Mouse (Mus musculus) cerebellum, postnatal 10 days (tissue): ENCODE measurements around the gene Psenen.

Source experiments
- DNase-seq, 2 experiments: peaks; one replicate each; pipeline ENCODE4 v3.0.0; 2021; ENCODE audit warnings: mixed read lengths in 2 of 2

Psenen gene

DNA sequence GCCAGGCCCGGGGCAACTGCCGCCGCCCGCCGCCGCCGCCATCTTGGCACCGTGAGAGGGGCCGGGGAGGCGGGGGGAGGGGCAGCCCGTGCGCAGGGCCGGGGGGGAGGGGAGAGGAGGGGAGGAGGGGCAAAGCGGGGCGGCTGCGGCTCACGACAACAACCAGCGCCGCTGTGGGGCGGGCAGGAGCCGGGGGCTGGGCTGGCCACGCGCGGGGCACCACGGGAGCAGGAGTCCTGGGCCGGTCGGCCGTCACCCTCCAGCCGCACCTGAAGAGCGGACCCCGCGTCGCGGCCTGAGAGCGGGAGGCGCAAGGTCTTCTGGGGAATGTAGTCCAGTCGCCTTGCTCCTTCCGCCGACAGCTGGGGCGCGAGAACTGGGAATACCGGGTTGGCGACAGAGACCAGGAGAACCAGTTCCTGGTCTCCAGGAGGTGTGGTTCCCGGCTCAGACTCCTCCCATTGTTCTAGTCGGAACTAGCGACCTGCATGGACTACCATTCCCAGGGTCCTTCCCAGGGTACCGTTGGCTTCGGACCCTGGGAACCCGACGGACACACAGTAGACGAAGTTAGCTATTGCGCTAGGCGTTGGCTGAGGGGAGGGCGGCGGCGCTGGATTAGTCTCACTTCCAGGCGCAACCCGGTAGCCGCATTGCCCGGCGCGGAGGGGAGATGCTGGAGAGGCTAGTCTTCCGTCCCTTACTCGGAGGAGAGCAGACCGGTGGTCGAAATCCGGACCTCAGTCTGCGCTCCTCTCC lies 25.4 kb upstream of the Psenen start, which contains the start of gene Kmt2b:
Kmt2b (minus strand) TSS at position 51 of the 759 bp plus-strand sequence.
- DNase-seq = peak; percentile 95 to 98

GRCm38 (mm10) chr7:30587842-30588667 lies 24.6 kb upstream of the Psenen start:
- DNase-seq = peak in 1 of 2 experiments; percentile 75

DNA sequence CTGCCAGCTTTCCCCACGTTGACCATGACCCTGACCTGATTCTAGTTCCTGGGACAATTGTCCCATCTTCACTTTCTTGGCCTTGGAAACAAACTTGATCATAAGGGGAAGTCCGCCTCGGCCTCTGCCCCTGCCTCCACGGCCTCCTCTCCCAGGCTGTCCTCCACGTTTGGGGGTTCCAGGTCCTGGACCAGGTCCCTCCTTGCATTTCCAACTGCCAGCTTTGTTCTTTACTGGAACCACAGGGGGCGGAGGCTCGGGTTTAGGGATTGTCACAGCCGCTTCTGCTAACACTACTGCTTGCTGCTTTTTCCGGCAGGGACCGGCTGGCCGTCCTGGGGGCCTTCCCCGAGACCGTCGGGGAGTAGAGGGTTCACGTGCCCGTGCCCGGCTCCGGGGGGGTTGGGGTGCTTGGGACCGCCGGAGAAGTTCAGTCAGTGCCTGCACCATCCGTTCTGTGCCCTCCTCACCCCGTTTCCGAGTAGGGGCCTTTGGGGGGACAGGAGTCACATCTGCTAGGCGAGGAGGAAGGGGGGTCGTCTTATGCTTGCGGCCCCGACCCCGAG lies 23.1 kb upstream of the Psenen start:
- DNase-seq = peak; percentile 39 to 42

GRCm38 (mm10) chr7:30585170-30585569 lies 21.7 kb upstream of the Psenen start:
- DNase-seq = no peak

GRCm38 (mm10) chr7:30584339-30584738 lies 20.9 kb upstream of the Psenen start:
- DNase-seq = no peak

DNA sequence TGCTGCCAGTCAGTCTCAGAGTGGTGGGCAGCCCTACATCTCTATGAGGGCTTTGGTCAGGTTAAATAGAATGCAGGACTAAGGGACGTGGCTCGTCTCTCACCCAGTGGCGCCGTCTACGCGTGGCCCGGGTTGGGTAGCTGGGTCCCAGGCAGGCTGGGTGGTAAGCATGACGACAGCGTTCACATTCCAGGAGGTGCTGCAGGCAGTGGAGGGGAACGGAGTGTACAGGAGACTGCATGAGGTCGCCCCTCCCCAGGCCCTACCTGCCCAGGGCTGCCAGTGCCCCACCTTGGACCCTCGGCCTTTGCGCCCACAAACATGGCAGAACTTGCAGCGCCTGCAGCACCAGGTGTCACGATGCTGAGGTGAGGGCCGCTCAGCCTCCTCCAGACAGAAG lies 18.1 kb upstream of the Psenen start:
- DNase-seq = no peak

GRCm38 (mm10) chr7:30579950-30580349 lies 16.5 kb upstream of the Psenen start:
- no peak for DNase-seq

GRCm38 (mm10) chr7:30572969-30573368 lies 9.5 kb upstream of the Psenen start:
- DNase-seq = peak; percentile 86 to 87

- no peak for DNase-seq
These were observed 9.0 kb upstream of the Psenen start for GRCm38 (mm10) chr7:30572389-30572788.

DNA sequence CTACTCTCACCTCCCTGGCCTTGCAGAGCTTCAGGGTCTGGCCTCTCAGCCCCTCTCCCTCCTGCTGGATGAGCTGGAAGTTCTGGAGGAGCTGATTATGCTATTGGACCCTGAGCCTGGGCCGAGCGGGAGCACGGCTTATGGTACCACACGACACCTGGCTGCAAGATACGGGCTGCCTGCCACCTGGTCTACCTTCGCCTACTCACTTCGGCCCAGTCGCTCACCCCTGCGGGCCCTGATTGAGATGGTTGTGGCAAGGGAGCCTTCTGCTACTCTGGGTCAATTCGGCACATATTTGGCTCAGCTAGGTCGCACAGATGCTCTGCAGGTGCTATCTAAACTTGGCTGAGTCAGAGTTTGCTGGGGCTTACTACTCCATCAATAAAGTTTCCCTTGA lies 4.1 kb upstream of the Psenen start:
- DNase-seq = no peak

GRCm38 (mm10) chr7:30566033-30566432 lies 2.6 kb upstream of the Psenen start:
- DNase-seq = peak in 1 of 2 experiments; percentile 8

- DNase-seq = no peak
These were observed 1.6 kb upstream of the Psenen start, which contains the start of gene Igflr1 for GRCm38 (mm10) chr7:30564970-30565571. Gene Igflr1, plus strand, starts transcription at chr7:30565427.

- DNase-seq = no peak
These were observed 466 bp upstream of the Psenen start for GRCm38 (mm10) chr7:30563906-30564280.

- peak in 1 of 2 experiments; percentile 45 for DNase-seq
These were observed 806 bp downstream of the Psenen start for GRCm38 (mm10) chr7:30562526-30563116.

GRCm38 (mm10) chr7:30560296-30560695 lies 3.1 kb downstream of the Psenen start:
- no peak for DNase-seq

DNA sequence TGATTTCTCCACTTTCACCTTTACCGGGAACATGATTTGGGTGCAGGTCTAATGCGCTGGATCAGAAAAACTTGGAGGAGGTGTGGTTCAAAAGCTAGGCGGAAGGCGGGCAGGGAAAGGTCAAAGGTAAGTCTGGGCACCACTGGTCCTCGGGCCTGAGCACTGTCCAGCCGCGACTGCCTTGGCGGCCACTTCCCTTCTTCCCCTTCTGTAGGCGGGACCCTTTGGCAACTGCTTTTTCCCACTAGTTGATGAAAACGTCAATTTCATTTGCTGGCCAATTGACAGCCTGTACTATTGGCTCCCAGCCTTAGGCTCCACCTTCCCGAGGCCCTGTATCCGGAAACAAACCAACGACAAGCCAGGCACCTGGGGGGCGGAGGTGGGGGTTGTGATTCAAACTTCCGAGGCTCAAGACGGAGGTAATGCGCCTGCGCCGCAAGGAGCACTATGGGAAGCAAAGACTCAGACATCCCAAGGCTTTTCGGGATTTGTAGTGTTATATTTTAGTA lies 3.9 kb downstream of the Psenen start, which contains the start of gene Lin37:
Lin37 (minus strand) TSS at position 396 of the 512 bp plus-strand sequence.
- DNase-seq = peak; percentile 99

DNA sequence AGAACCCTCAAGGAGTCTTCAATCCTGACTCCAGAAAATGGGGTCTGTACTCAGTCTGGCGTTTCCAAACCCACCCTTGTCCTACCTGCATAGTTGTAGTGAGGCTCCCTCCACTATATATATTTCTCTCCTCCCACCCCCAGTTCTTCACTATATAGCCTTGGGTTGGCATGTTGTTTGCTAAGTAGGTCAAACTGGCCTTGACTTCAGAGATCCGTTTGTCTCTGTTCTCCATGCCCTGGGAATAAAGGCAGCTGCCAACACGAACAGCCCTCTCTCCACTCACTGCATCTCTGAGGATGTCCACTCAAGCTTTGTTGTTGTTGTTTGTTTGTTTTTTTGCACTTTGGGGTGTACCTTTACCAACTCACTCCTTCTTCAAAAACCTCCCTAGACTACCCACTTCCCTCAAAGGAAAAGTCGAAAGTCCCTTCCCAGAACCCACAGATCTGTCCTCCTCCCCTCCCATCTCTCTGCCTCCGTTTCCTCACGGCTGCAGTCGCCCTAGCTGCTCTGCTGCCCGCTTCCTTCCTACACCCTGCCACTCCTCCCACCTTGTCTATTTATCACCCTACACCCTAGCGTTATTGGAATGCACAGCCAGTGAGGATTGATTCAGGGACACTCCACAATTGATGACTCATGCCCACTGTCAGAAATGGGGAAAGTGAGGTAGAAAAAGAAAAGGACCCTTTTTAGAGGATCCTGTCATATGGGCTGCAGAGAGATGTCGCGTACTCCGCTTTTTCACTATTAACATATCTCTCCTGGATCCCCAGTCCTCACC lies 4.6 kb downstream of the Psenen start:
- DNase-seq = peak in 1 of 2 experiments; percentile 30

DNA sequence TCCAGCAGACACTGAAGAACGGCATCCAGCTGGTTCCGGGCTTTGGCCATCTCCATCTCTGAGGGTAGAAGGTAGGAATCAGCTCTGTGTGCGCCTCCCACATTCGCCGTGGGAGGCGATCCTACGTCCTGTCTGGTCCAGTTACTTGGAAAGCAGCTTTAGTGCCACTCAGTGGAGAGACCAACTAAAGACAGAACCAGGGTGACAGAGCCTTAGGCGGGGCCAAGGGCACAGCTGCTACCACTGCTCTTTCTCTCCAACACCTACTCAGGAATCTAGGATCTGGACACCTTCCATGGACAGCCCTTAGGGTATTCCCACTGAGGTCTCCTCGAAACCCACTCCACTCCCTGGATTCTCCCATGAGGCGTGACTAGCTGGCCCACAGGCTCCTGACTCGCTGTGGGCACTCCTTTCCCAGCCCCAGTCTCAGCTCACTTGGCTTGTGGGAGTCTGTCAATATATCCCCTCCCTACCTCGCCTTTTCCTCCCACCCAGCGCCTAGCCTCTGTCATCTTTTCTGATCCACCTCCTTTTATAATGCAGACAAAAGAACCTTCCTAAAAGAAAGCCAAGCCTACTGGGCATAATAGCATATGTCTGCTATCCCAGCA lies 5.4 kb downstream of the Psenen start:
- DNase-seq = peak in 1 of 2 experiments; percentile 15

GRCm38 (mm10) chr7:30556894-30557536 lies 6.4 kb downstream of the Psenen start:
- peak in 1 of 2 experiments; percentile 52 for DNase-seq
